Mouse (Mus musculus) heart, postnatal 0 days (tissue): Measurements from ENCODE around the gene Eno2. TPM values are rescaled to one million over a fixed set of nuclear protein-coding genes. Genes with fewer than 3 reads are reported as not detected.

Experiments
- ATAC-seq: fragments of 200-750 bp; cut with Nextera tagmentation; 2 replicates; pipeline ENCODE4 v1.8.0; 2017; ENCODE audit warnings: low read depth, moderate number of reproducible peaks, moderate library complexity; ENCODE audit not compliant: insufficient read depth
- DNase-seq: peaks from one replicate; pipeline ENCODE4 v3.0.0-alpha.2; 2016; ENCODE audit warnings: low spot score
- H3K27ac ChIP-seq: fragments of 300-500 bp; sonication (generic); 2 replicates; pipeline ENCODE4 v1.5.1; 2014; ENCODE audit warnings: low read depth, mild to moderate bottlenecking
- H3K27me3 ChIP-seq: fragments of 300-500 bp; sonication (generic); 2 replicates; pipeline ENCODE4 v1.6.1; 2014; ENCODE audit warnings: low read length, mixed read lengths; ENCODE audit not compliant: control insufficient read depth, insufficient read depth
- H3K36me3 ChIP-seq: fragments of 300-500 bp; sonication (generic); replicated peaks from 2 replicates; pipeline ENCODE4 v1.6.1; 2014; ENCODE audit warnings: low read length, mixed read lengths; ENCODE audit not compliant: control insufficient read depth, insufficient read depth
- H3K4me1 ChIP-seq: fragments of 300-500 bp; sonication (generic); 2 replicates; pipeline ENCODE4 v1.6.1; 2014; ENCODE audit warnings: antibody characterized with exemption; ENCODE audit not compliant: control insufficient read depth, insufficient read depth
- H3K4me2 ChIP-seq: fragments of 300-500 bp; sonication (generic); 2 replicates; pipeline ENCODE4 v1.6.1; 2014; ENCODE audit warnings: low read depth, mild to moderate bottlenecking, low read length, moderate library complexity
- H3K4me3 ChIP-seq: fragments of 300-500 bp; sonication (generic); 2 replicates; pipeline ENCODE4 v1.5.1; 2014; ENCODE audit warnings: low read depth, low read length
- H3K9ac ChIP-seq: fragments of 300-500 bp; sonication (generic); replicated peaks from 2 replicates; pipeline ENCODE4 v1.6.1; 2014; ENCODE audit warnings: low read depth, low read length, mixed read lengths
- H3K9me3 ChIP-seq: fragments of 300-500 bp; sonication (generic); replicated peaks from 2 replicates; pipeline ENCODE4 v1.6.1; 2016; ENCODE audit warnings: low read length; ENCODE audit not compliant: control insufficient read depth
- CTCF ChIP-seq: IDR thresholded peaks from 2 replicates; pipeline ENCODE4 v1.5.1; 2016; ENCODE audit warnings: antibody characterized with exemption, control low read depth, low read depth
- EP300 ChIP-seq: IDR thresholded peaks from 2 replicates; pipeline ENCODE4 v1.6.1; 2016; ENCODE audit warnings: antibody characterized with exemption, low read depth
- WGBS: fragments of 180-500 bp; shearing (Covaris S2); extraction: QIAGEN DNeasy Blood & Tissue Kit; methylation state at CpG from one replicate; pipeline ENCODE4 v1.1.7; 2014; 5-methylcytosine and 5-hydroxymethylcytosine counted together
- polyA plus RNA-seq: library from polyadenylated mRNA; unstranded; fragments of >200 nt; fragmentation: Nextera tagmentation; extraction: Ambion mirVana; gene quantifications from 2 replicates; pipeline ENCODE4 v1.2.1, GENCODE M21; 2015
- total RNA-seq: library from RNA; depleted of rRNA; stranded (reverse); fragments of >200 nt; gene quantifications from 2 replicates; pipeline ENCODE4 v1.2.3, GENCODE M21; 2014; ENCODE audit warnings: low replicate concordance

The Eno2 gene
- total and polyA plus RNA-seq, 2 experiments from 2014 or later: 1.5 to 1.7 TPM

- Histone ChIP-seq H3K27ac (no peak overlapping the region), H3K4me2 (no peak overlapping the region), H3K36me3 (no peaks in the 10 kb centered on the region), H3K9ac (no peak overlapping the region), H3K27me3 (0 out of 2 replicates have a peak, but pooled peaks cover 6% of the 10 kb centered on the region), H3K9me3 (no peaks in the 10 kb centered on the region), H3K4me3 (no peak overlapping the region), H3K4me1 (peaks cover 6% of the 10 kb centered on the region; the same call in 1 of the 2 replicates)
- DNase-seq (no peak), ATAC-seq (no peak)
- WGBS: 84% methylated on average over 7 of the region's 7 CpGs
- no peak for TF ChIP-seq CTCF
- TF ChIP-seq EP300: no peak
Observed at GRCm38 (mm10) chr6:124780917-124781316, 11.4 kb upstream of the Eno2 start.

GRCm38 (mm10) chr6:124779984-124780416 is 10.5 kb upstream of the Eno2 start:
- TF ChIP-seq EP300 (no peak), CTCF (no peak)
- H3K4me3 ChIP-seq: peak overlapping the region; percentile 33
- no peak overlapping the region for H3K27ac ChIP-seq
- no peak for DNase-seq
- WGBS: 8% methylated on average over 10 of the region's 10 CpGs
- H3K4me1 ChIP-seq: peaks cover 6% of the 10 kb centered on the region; the same call in 1 of the 2 replicates
- H3K4me2 ChIP-seq: peak overlapping the region; percentile 65
- no peak overlapping the region for H3K9ac ChIP-seq
- H3K9me3 ChIP-seq: no peaks in the 10 kb centered on the region
- ATAC-seq: no peak; the same call in 1 of the 2 replicates
- 0 out of 2 replicates have a peak, but pooled peaks cover 6% of the 10 kb centered on the region for H3K27me3 ChIP-seq
- H3K36me3 ChIP-seq: no peaks in the 10 kb centered on the region

- no peak for TF ChIP-seq EP300
- TF ChIP-seq CTCF: no peak
- ATAC-seq (peak; percentile 39; the same call in 1 of the 2 replicates), DNase-seq (no peak)
- H3K27ac ChIP-seq: no peak within 1 kb of the TSS
- no peaks in the 10 kb centered on the region for H3K36me3 ChIP-seq
- peaks cover 6% of the 10 kb centered on the region; the same call in 1 of the 2 replicates for H3K4me1 ChIP-seq
- H3K9ac ChIP-seq: no peak within 1 kb of the TSS
- H3K9me3 ChIP-seq: no peaks in the 10 kb centered on the region
- peak within 1 kb of the TSS; percentile 33 for H3K4me3 ChIP-seq
- 0 out of 2 replicates have a peak, but pooled peaks cover 6% of the 10 kb centered on the region for H3K27me3 ChIP-seq
- WGBS: 2% methylated on average over 23 of the region's 23 CpGs
- H3K4me2 ChIP-seq: peak within 1 kb of the TSS; percentile 65
Observed at GRCm38 (mm10) chr6:124779222-124779983, 9.9 kb upstream of the Eno2 start, which contains the start of gene Lrrc23. Gene Lrrc23 (minus strand): TSS chr6:124779727.

GRCm38 (mm10) chr6:124770511-124770910 is 1.0 kb upstream of the Eno2 start:
- 82% methylated on average over 15 of the region's 15 CpGs for WGBS
- no peak overlapping the region for H3K27ac ChIP-seq
- DNase-seq (no peak), ATAC-seq (no peak)
- H3K27me3 ChIP-seq: 0 out of 2 replicates have a peak, but pooled peaks cover 7% of the 10 kb centered on the region
- no peak overlapping the region for H3K9ac ChIP-seq
- H3K36me3 ChIP-seq: no peaks in the 10 kb centered on the region
- H3K4me3 ChIP-seq: no peak overlapping the region
- TF ChIP-seq EP300: no peak
- TF ChIP-seq CTCF: no peak
- H3K9me3 ChIP-seq: no peaks in the 10 kb centered on the region
- peaks cover 7% of the 10 kb centered on the region; the same call in 1 of the 2 replicates for H3K4me1 ChIP-seq
- H3K4me2 ChIP-seq: no peak overlapping the region

GRCm38 (mm10) chr6:124770013-124770412 is 540 bp upstream of the Eno2 start:
- Histone ChIP-seq H3K4me3 (0 out of 2 replicates have a peak overlapping the region, but pooled peaks have one; percentile 50), H3K9ac (0 out of 2 replicates have a peak overlapping the region, but pooled peaks have one; percentile 37), H3K4me1 (peaks cover 7% of the 10 kb centered on the region; the same call in 1 of the 2 replicates), H3K27me3 (0 out of 2 replicates have a peak, but pooled peaks cover 7% of the 10 kb centered on the region), H3K4me2 (peak overlapping the region; percentile 86), H3K27ac (no peak overlapping the region), H3K9me3 (no peaks in the 10 kb centered on the region), H3K36me3 (no peaks in the 10 kb centered on the region)
- TF ChIP-seq EP300: no peak
- TF ChIP-seq CTCF: no peak
- WGBS: 26% methylated on average over 7 of the region's 7 CpGs
- DNase-seq (no peak), ATAC-seq (no peak)
